Mouse (Mus musculus) lung, embryonic 14.5 days (tissue): ENCODE measurements around the gene Tuba1c. TPM values are rescaled to one million over a fixed set of nuclear protein-coding genes. Genes with fewer than 3 reads are reported as not detected.
A peak's percentile ranks its signal among the peaks of the same experiment; 100 is the strongest.

Source experiments
- ATAC-seq: fragments of 200-750 bp; cut with Nextera tagmentation; 2 replicates; pipeline ENCODE4 v1.8.0; 2017; ENCODE audit warnings: mild to moderate bottlenecking, moderate TSS enrichment, moderate library complexity; ENCODE audit not compliant: insufficient read depth
- DNase-seq: peaks from one replicate; pipeline ENCODE4 v3.0.0-alpha.2; 2015
- H3K27ac ChIP-seq: fragments of 300-500 bp; sonication (generic); 2 replicates; pipeline ENCODE4 v1.5.1; 2014; ENCODE audit warnings: low read depth, mild to moderate bottlenecking, moderate library complexity
- H3K27me3 ChIP-seq: fragments of 300-500 bp; sonication (generic); 2 replicates; pipeline ENCODE4 v1.6.1; 2014; ENCODE audit warnings: low read length, control low read depth; ENCODE audit not compliant: insufficient read depth
- H3K36me3 ChIP-seq: fragments of 300-500 bp; sonication (generic); 2 replicates; pipeline ENCODE4 v1.6.1; 2014; ENCODE audit warnings: control low read depth; ENCODE audit not compliant: insufficient read depth
- H3K4me1 ChIP-seq: fragments of 300-500 bp; sonication (generic); 2 replicates; pipeline ENCODE4 v1.6.1; 2014; ENCODE audit warnings: antibody characterized with exemption, control low read depth; ENCODE audit not compliant: insufficient read depth
- H3K4me2 ChIP-seq: fragments of 300-500 bp; sonication (generic); 2 replicates; pipeline ENCODE4 v1.6.1; 2014; ENCODE audit warnings: mild to moderate bottlenecking
- H3K4me3 ChIP-seq: fragments of 300-500 bp; sonication (generic); 2 replicates; pipeline ENCODE4 v1.5.1; 2014; ENCODE audit warnings: low read depth, low read length
- H3K9ac ChIP-seq: fragments of 300-500 bp; sonication (generic); 2 replicates; pipeline ENCODE4 v1.6.1; 2014
- H3K9me3 ChIP-seq: fragments of 300-500 bp; sonication (generic); 2 replicates; pipeline ENCODE4 v1.6.1; 2016; ENCODE audit warnings: low read depth, low read length, control low read depth
- CTCF ChIP-seq: IDR thresholded peaks from 2 replicates; pipeline ENCODE4 v1.5.1; 2016; ENCODE audit warnings: antibody characterized with exemption, low read depth
- WGBS: fragments of 180-500 bp; shearing (Covaris S2); extraction: QIAGEN DNeasy Blood & Tissue Kit; methylation state at CpG from one replicate; pipeline ENCODE4 v1.1.7; 2014; 5-methylcytosine and 5-hydroxymethylcytosine counted together
- microRNA-seq: library from miRNA; unstranded; fragments of <30 nt; microRNA quantifications from one replicate; pipeline ENCODE4, GENCODE M21; 2016; ENCODE audit warnings: borderline number of aligned reads
- polyA plus RNA-seq: library from polyadenylated mRNA; unstranded; fragments of >200 nt; fragmentation: Nextera tagmentation; extraction: Ambion mirVana; gene quantifications from 2 replicates; pipeline ENCODE4 v1.2.1, GENCODE M21; 2014

Tuba1c gene
- polyA plus RNA-seq, 1 experiment from 2014 or later = 232 TPM

- WGBS = 70% methylated on average over 9 of the region's 9 CpGs
- no peak overlapping the region for H3K4me2 ChIP-seq
- no peak for ATAC-seq
Measured at GRCm38 (mm10) chr15:99083258-99083657, 53.6 kb downstream of the Tuba1c start.

GRCm38 (mm10) chr15:99083867-99084557, 54.3 kb downstream of the Tuba1c start:
- WGBS = 9% methylated on average over 11 of the region's 11 CpGs
- ATAC-seq (no peak), DNase-seq (peak; percentile 39)
- Histone ChIP-seq H3K4me3 (no peak overlapping the region), H3K27ac (no peak overlapping the region), H3K4me2 (peak overlapping the region; percentile 20; the same call in 1 of the 2 replicates), H3K4me1 (no peaks in the 10 kb centered on the region), H3K36me3 (peaks cover 36% of the 10 kb centered on the region), H3K9me3 (no peaks in the 10 kb centered on the region), H3K27me3 (peaks cover 53% of the 10 kb centered on the region), H3K9ac (no peak overlapping the region)
- no peak for TF ChIP-seq CTCF

More at GRCm38 (mm10) chr15:99083258-99083657, 53.6 kb downstream of the Tuba1c start:
- peak; percentile 70 for TF ChIP-seq CTCF
- H3K27me3 ChIP-seq = peaks cover 45% of the 10 kb centered on the region
- H3K4me3 ChIP-seq = no peak overlapping the region
- peaks cover 44% of the 10 kb centered on the region for H3K36me3 ChIP-seq
- H3K9me3 ChIP-seq = no peaks in the 10 kb centered on the region
- no peaks in the 10 kb centered on the region for H3K4me1 ChIP-seq
- no peak overlapping the region for H3K9ac ChIP-seq
- no peak overlapping the region for H3K27ac ChIP-seq
- peak; percentile 79 for DNase-seq

DNA sequence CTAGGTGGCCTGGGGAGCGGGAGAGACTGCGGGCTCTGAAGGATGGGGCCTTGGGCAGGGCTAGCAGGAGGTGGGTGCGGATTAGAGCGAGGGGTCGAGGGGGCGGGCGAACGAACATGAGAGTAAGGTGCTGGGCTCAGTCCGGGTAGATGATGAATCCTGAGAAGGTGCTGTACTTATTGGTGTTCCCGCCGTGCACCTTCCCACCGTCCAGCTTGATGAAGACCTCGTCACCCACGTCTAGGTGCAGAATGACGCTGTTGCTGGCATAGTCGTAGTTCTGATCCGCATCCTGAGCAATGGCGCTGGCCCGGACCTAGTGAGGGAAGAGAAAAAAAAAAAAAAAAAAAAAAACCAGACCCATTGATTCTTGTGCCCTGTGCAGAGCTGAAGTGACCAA, 54.9 kb downstream of the Tuba1c start:
- 10% methylated on average over 19 of the region's 19 CpGs for WGBS
- no peak for TF ChIP-seq CTCF
- peaks cover 34% of the 10 kb centered on the region for H3K36me3 ChIP-seq
- no peak overlapping the region for H3K4me3 ChIP-seq
- H3K27me3 ChIP-seq = peaks cover 59% of the 10 kb centered on the region
- DNase-seq = no peak
- H3K27ac ChIP-seq = no peak overlapping the region
- H3K9me3 ChIP-seq = no peaks in the 10 kb centered on the region
- peak overlapping the region; percentile 20; the same call in 1 of the 2 replicates for H3K4me2 ChIP-seq
- ATAC-seq = no peak
- H3K9ac ChIP-seq = no peak overlapping the region
- no peaks in the 10 kb centered on the region for H3K4me1 ChIP-seq

DNA sequence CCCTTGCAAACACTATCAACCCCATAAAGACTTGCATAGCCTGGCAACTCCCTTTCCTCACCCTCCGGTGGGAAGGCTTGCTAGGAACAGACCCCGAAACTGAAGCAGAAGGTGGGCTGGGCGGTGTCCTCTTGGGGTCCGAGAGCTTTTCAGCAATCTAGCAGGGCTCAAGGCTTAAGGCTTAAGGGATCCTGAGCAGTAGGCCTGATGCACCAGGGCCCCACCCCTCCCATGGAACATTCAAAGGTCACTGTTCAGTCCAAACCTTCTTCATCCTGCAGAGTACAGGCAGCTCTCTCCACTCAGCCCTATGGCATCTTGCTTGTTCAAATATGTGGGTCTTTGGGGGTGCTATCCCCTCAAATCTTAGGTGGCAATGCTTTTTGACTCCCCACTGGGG, 56.3 kb downstream of the Tuba1c start:
- ATAC-seq (no peak), DNase-seq (no peak)
- H3K4me2 ChIP-seq = no peak overlapping the region
- WGBS = 79% methylated on average over 4 of the region's 4 CpGs
- H3K9me3 ChIP-seq = no peaks in the 10 kb centered on the region
- H3K4me3 ChIP-seq = no peak overlapping the region
- H3K9ac ChIP-seq = no peak overlapping the region
- H3K27me3 ChIP-seq = peaks cover 73% of the 10 kb centered on the region
- H3K36me3 ChIP-seq = peaks cover 22% of the 10 kb centered on the region
- TF ChIP-seq CTCF = no peak
- no peaks in the 10 kb centered on the region for H3K4me1 ChIP-seq
- no peak overlapping the region for H3K27ac ChIP-seq

- Histone ChIP-seq H3K9ac (peak within 1 kb of the TSS; percentile 4), H3K4me3 (peak within 1 kb of the TSS; percentile 29), H3K4me1 (no peaks in the 10 kb centered on the region), H3K36me3 (peaks cover 7% of the 10 kb centered on the region), H3K4me2 (peak within 1 kb of the TSS; percentile 49), H3K9me3 (no peaks in the 10 kb centered on the region), H3K27me3 (peaks cover 87% of the 10 kb centered on the region), H3K27ac (no peak within 1 kb of the TSS)
- TF ChIP-seq CTCF = peak; percentile 60
- peak; percentile 46 for DNase-seq
- WGBS = 8% methylated on average over 60 of the region's 60 CpGs
- ATAC-seq = no peak
Measured at GRCm38 (mm10) chr15:99087253-99088075, 57.8 kb downstream of the Tuba1c start, which contains the start of gene C1ql4. TSS of gene C1ql4 (minus strand) at chr15:99087817.

Small RNA genes lying within 50 kb of the gene (microRNA-seq; reads per million reads assigned to microRNA genes)
- gene Mir6960 = 0.95 reads per million

Other genes starting within 250 kb of the Tuba1c start
- gene Wnt1, start 240.0 kb upstream of the Tuba1c start, polyA plus RNA-seq = not detected in 2 replicates
- gene Ddn, start 220.4 kb upstream of the Tuba1c start, polyA plus RNA-seq = 0.04 and 0.12 TPM in 2 replicates
- gene Prkag1, start 198.4 kb upstream of the Tuba1c start, polyA plus RNA-seq = 93.4 and 93.7 TPM in 2 replicates
- 17.1 and 19.3 TPM in 2 replicates for gene Kmt2d, start 158.7 kb upstream of the Tuba1c start, polyA plus RNA-seq
- gene Rhebl1, start 135.4 kb upstream of the Tuba1c start, polyA plus RNA-seq = 8.5 and 9.5 TPM in 2 replicates
- 1.0 and 1.3 TPM in 2 replicates for gene Dhh, start 131.4 kb upstream of the Tuba1c start, polyA plus RNA-seq
- 4.5 and 5.5 TPM in 2 replicates for gene Lmbr1l, start 111.7 kb upstream of the Tuba1c start, polyA plus RNA-seq
- 2,161 and 2,216 TPM in 2 replicates for gene Tuba1b, start 95.3 kb upstream of the Tuba1c start, polyA plus RNA-seq
- gene Gm49450, start 76.3 kb upstream of the Tuba1c start, polyA plus RNA-seq = not detected in 2 replicates
- gene Tuba1a, start 76.2 kb upstream of the Tuba1c start, polyA plus RNA-seq = 1,129 and 1,167 TPM in 2 replicates
- gene Prph, start 25.3 kb downstream of the Tuba1c start, polyA plus RNA-seq = 0.91 and 1.8 TPM in 2 replicates
- 33.4 and 35.1 TPM in 2 replicates for gene Troap, start 44.7 kb downstream of the Tuba1c start, polyA plus RNA-seq
- not detected in 2 replicates for gene C1ql4, start 57.9 kb downstream of the Tuba1c start, polyA plus RNA-seq
- gene Dnajc22, start 63.3 kb downstream of the Tuba1c start, polyA plus RNA-seq = 0.42 and 0.78 TPM in 2 replicates
- gene Spats2, start 96.0 kb downstream of the Tuba1c start, polyA plus RNA-seq = 39.7 and 39.8 TPM in 2 replicates
- gene Kcnh3, start 195.0 kb downstream of the Tuba1c start, polyA plus RNA-seq = 0.37 and 0.60 TPM in 2 replicates
- gene Mcrs1, start 222.1 kb downstream of the Tuba1c start, polyA plus RNA-seq = 142 and 155 TPM in 2 replicates